Mouse (Mus musculus) left cerebral cortex, postnatal 10 days (tissue): ENCODE measurements at regions not wholly inside any gene's neighbourhood (a gene's known extent, or its start where the extent isn't known, plus 50 kb on each side); places are given as distances from the start of the nearest gene placed in this dataset.

Source experiments
- DNase-seq, 2 experiments: peaks; one replicate each; pipeline ENCODE4 v3.0.0; 2021 to 2022; ENCODE audit warnings: low spot score in 2 of 2, mixed read lengths in 1 of 2; ENCODE audit errors: extremely low spot score in 1 of 2
- intact Hi-C: fragments of 180-260 bp; cut with DNase I; formaldehyde crosslinking; loops from one replicate; pipeline ENCODE4 v1.15.1; 2025

- intact Hi-C loops: no loop called here
- no peak for DNase-seq
These were observed 114.9 kb upstream of the Lpar1 start for GRCm38 (mm10) chr4:58668368-58669153.

- no peak for DNase-seq
- intact Hi-C loops: no loop called here
These were observed 110.0 kb upstream of the Lpar1 start for GRCm38 (mm10) chr4:58663628-58664205.

- no peak for DNase-seq
- intact Hi-C loops: no loop called here
These were observed 108.1 kb upstream of the Lpar1 start for GRCm38 (mm10) chr4:58661781-58662293.

GRCm38 (mm10) chr4:58660511-58660910 lies 106.8 kb upstream of the Lpar1 start:
- intact Hi-C loops: no loop called here
- no peak for DNase-seq

- no peak for DNase-seq
- intact Hi-C loops: no loop called here
These were observed 104.5 kb upstream of the Lpar1 start for GRCm38 (mm10) chr4:58658206-58658605.

GRCm38 (mm10) chr4:58647761-58648295 lies 94.1 kb upstream of the Lpar1 start:
- DNase-seq: no peak
- intact Hi-C loops: no loop called here

- intact Hi-C loops: no loop called here
- DNase-seq: no peak
These were observed 93.1 kb upstream of the Lpar1 start for GRCm38 (mm10) chr4:58646821-58647220.

GRCm38 (mm10) chr4:58643371-58643770 lies 89.7 kb upstream of the Lpar1 start:
- DNase-seq: no peak
- intact Hi-C loops: no loop called here

GRCm38 (mm10) chr4:58642236-58642635 lies 88.5 kb upstream of the Lpar1 start:
- no peak for DNase-seq
- intact Hi-C loops: no loop called here

- intact Hi-C loops: no loop called here
- DNase-seq: no peak
These were observed 79.0 kb upstream of the Lpar1 start for GRCm38 (mm10) chr4:58632696-58633095.

- DNase-seq: no peak
- intact Hi-C loops: no loop called here
These were observed 77.7 kb upstream of the Lpar1 start for GRCm38 (mm10) chr4:58631415-58631814.

- DNase-seq: no peak
- intact Hi-C loops: no loop called here
These were observed 73.3 kb upstream of the Lpar1 start for GRCm38 (mm10) chr4:58627021-58627420.

- DNase-seq: no peak
- intact Hi-C loops: no loop called here
These were observed 70.4 kb upstream of the Lpar1 start for GRCm38 (mm10) chr4:58624059-58624458.

- intact Hi-C loops: no loop called here
- DNase-seq: no peak
These were observed 66.9 kb upstream of the Lpar1 start for GRCm38 (mm10) chr4:58620641-58621040.

- DNase-seq: no peak
- intact Hi-C loops: no loop called here
These were observed 63.6 kb upstream of the Lpar1 start for GRCm38 (mm10) chr4:58617261-58617660.

- intact Hi-C loops: no loop called here
These were observed 59.8 kb upstream of the Lpar1 start for GRCm38 (mm10) chr4:58613536-58613935.

GRCm38 (mm10) chr4:58613022-58613421 lies 59.3 kb upstream of the Lpar1 start:
- DNase-seq: no peak
- intact Hi-C loops: no loop called here

More at GRCm38 (mm10) chr4:58613536-58613935, 59.8 kb upstream of the Lpar1 start:
- no peak for DNase-seq

- intact Hi-C loops: no loop called here
These were observed 53.8 kb upstream of the Lpar1 start for GRCm38 (mm10) chr4:58607491-58607890.

GRCm38 (mm10) chr4:58605941-58606340 lies 52.2 kb upstream of the Lpar1 start:
- intact Hi-C loops: no loop called here
- no peak for DNase-seq

More at GRCm38 (mm10) chr4:58607491-58607890, 53.8 kb upstream of the Lpar1 start:
- DNase-seq: no peak
